Mouse (Mus musculus) erythroblast, embryonic 14.5 days (primary cell): ENCODE measurements around the gene Ddx42.

Experiments
- GATA1 ChIP-seq: IDR thresholded peaks from 2 replicates; pipeline ENCODE4 v1.6.1; 2012; ENCODE audit warnings: low read length, inconsistent platforms, mixed read lengths
- TAL1 ChIP-seq: IDR thresholded peaks from 3 replicates; pipeline ENCODE4 v1.6.1; 2012; ENCODE audit warnings: low read length, inconsistent platforms, mixed read lengths

DNA sequence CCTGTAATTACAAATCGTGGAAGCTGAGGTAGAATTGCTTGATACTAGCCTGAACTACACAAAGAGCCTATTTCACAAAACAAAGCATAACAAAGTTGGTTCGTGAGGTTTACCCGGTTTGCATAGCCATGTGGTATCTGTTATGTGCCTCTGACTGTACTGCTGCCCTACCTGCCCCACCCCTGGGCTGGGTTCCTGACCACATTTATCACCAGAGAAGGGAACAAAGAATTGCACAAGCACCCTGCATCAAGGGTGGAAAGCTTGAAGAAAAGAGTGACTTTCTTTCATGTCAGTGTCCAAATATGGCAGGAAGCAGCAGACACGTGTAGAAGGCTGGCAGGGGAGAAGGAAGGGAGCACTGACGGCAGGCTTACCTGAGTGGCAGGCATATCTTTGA lies 49.3 kb upstream of the Ddx42 start:
- no peak for TF ChIP-seq GATA1
- no peak for TF ChIP-seq TAL1
